Mouse (Mus musculus) olfactory bulb, adult 2 months (tissue): Measurements from ENCODE around the gene Dhx16. TPM values are rescaled to one million over a fixed set of nuclear protein-coding genes. Genes with fewer than 3 reads are reported as not detected.

Experiments used
- H3K27ac ChIP-seq: fragments of 200-500 bp; 2 replicates; pipeline ENCODE4 v1.5.1; 2012; ENCODE audit warnings: low read depth, low read length; ENCODE audit not compliant: insufficient read depth
- H3K4me1 ChIP-seq: fragments of 200-500 bp; 2 replicates; pipeline ENCODE4 v1.6.1; 2012; ENCODE audit warnings: low read length; ENCODE audit not compliant: control insufficient read depth, insufficient read depth
- H3K4me3 ChIP-seq: fragments of 200-500 bp; 2 replicates; pipeline ENCODE4 v1.5.1; 2012; ENCODE audit warnings: mild to moderate bottlenecking, low read depth, low read length, moderate library complexity; ENCODE audit not compliant: insufficient read depth
- CTCF ChIP-seq: fragments of 200-500 bp; IDR thresholded peaks from 2 replicates; pipeline ENCODE4 v1.5.1; 2012; ENCODE audit warnings: low read depth, mild to moderate bottlenecking, low read length, moderate library complexity; ENCODE audit not compliant: insufficient read depth
- POLR2A ChIP-seq: fragments of 200-500 bp; IDR thresholded peaks from 2 replicates; pipeline ENCODE4 v1.6.1; 2012; ENCODE audit warnings: mild to moderate bottlenecking, low read depth, low read length, moderate library complexity; ENCODE audit not compliant: insufficient read depth
- WGBS: fragments of 180-500 bp; shearing (Covaris S2); methylation state at CpG from one replicate; pipeline ENCODE4 v1.1.7; 2018; 5-methylcytosine and 5-hydroxymethylcytosine counted together
- polyA plus RNA-seq: library from polyadenylated mRNA; stranded (reverse); fragments of >200 nt; gene quantifications from 2 replicates; pipeline ENCODE4 v1.2.4, GENCODE M21; 2012; ENCODE audit warnings: low replicate concordance; ENCODE audit not compliant: missing spikeins, insufficient read depth, insufficient read length

Dhx16 gene
- not detected in 2 replicates for polyA plus RNA-seq

DNA sequence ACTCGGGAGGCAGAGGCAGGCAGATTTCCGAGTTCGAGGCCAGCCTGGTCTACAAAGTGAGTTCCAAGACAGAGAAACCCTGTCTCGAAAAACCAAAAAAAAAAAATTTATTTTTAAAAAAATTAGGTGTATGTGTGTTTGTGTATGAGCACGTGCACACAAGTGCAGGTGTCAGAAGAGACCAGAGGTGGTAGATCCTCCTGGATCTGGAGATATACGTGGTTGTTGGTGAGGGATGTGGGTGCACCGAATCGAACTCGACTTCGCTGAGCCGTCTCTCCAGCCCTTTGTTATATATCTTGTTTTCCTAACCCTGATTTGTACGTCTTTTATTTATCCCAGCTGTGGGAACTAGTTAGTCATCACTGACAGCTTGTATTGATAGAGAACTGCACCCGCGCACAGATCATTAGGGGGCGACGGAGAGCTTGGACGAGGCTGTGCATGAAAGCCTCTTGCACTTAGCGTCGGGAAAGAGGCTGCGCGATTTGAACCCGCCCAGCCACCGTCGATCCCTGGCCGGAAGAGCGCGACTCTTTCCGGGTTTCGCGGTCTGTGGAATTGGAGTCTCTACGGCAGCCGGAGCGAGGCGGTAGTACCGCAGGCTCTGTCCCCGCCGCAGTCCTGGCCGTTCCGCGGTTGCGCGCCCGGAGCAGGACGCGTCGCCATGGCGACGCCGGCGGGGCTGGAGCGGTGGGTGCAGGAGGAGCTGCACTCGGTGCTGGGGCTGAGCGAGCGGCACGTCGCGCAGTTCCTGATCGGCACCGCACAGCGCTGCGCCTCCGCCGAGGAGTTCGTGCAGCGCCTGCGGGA is at the start of gene Dhx16:
Gene Dhx16, plus strand, starts transcription at position 575 of the 813 bp plus-strand sequence.
- H3K4me1 ChIP-seq, result peaks cover 14% of the 10 kb centered on the region
- H3K4me3 ChIP-seq, result peak within 1 kb of the TSS; percentile 94
- TF ChIP-seq CTCF, result peak; percentile 49
- TF ChIP-seq POLR2A, result peak; percentile 80; the same call in 1 of the 2 replicates
- 5% methylated on average over 66 of the region's 66 CpGs for WGBS
- peak within 1 kb of the TSS; percentile 60; the same call in 1 of the 2 replicates for H3K27ac ChIP-seq

DNA sequence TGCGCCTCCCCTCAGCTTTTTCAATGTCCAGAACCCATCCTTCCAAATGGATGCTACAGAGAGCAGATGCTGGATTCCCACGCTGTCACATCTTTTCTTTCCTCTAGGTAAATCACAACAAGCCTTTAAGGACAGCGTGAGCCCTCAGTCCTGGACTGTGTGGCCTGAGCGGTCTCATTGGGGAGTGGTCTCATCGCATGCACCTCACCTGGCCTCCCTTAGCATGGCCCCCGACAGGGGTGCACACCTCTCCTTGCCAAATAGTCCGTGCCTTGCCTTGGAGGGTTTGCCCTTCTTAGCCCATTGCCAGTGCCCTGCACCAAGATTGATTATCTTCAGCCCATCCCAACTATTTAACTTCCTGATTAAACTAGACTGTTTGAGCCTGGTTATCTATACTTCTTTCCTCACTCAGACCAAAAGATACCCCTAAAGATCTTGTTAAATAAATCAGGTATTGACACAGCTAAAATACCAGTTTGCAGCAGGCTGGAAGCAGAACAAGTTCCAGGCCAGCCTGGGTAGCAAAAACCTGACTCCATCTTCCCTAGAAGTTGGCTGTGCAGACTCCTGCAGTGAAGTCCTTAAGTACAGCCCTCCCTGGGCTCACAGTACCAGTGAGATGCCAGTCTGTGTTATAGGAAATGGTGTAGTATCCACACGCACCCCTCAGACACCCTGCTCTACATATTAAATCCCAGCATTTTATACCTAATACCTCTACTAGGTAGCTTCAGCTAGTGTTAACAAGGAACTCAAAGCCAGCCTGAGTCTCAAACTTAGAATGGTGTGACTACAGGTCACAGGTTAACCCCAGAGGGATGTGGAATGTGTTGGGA is 47.0 kb upstream of the Dhx16 start:
- TF ChIP-seq POLR2A, result no peak
- no peak for TF ChIP-seq CTCF
- no peak overlapping the region for H3K4me3 ChIP-seq
- WGBS, result 71% methylated on average over 8 of the region's 8 CpGs
- H3K27ac ChIP-seq, result no peak overlapping the region
- H3K4me1 ChIP-seq, result peaks cover 18% of the 10 kb centered on the region

- no peak overlapping the region for H3K4me3 ChIP-seq
- TF ChIP-seq CTCF, result no peak
- TF ChIP-seq POLR2A, result no peak
- H3K4me1 ChIP-seq, result peaks cover 18% of the 10 kb centered on the region
- 28% methylated on average over 5 of the region's 5 CpGs for WGBS
- H3K27ac ChIP-seq, result no peak overlapping the region
These were observed 46.3 kb upstream of the Dhx16 start for GRCm38 (mm10) chr17:35833239-35833751.

DNA sequence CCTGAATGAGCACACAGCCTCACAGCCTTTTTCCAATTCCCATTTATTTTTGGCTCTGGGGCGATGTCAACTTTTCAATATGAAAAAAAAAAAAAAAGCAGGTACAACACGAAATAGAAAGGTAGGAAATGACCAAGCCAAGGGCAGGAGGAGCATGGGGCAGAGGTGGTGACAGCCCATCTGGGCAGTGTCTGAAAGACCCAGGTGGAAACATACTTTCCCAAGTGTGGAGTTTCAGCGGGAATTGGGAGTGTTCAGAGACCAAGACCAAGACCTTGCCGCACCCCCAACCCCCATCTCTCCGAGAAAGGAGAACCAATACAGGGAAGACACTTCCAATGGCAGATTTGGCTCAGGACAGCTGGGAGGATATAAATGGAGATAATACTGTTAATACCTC is 45.7 kb upstream of the Dhx16 start:
- no peak overlapping the region for H3K27ac ChIP-seq
- WGBS, result 55% methylated on average over 5 of the region's 5 CpGs
- TF ChIP-seq POLR2A, result no peak
- no peak for TF ChIP-seq CTCF
- H3K4me3 ChIP-seq, result no peak overlapping the region
- H3K4me1 ChIP-seq, result peaks cover 20% of the 10 kb centered on the region

DNA sequence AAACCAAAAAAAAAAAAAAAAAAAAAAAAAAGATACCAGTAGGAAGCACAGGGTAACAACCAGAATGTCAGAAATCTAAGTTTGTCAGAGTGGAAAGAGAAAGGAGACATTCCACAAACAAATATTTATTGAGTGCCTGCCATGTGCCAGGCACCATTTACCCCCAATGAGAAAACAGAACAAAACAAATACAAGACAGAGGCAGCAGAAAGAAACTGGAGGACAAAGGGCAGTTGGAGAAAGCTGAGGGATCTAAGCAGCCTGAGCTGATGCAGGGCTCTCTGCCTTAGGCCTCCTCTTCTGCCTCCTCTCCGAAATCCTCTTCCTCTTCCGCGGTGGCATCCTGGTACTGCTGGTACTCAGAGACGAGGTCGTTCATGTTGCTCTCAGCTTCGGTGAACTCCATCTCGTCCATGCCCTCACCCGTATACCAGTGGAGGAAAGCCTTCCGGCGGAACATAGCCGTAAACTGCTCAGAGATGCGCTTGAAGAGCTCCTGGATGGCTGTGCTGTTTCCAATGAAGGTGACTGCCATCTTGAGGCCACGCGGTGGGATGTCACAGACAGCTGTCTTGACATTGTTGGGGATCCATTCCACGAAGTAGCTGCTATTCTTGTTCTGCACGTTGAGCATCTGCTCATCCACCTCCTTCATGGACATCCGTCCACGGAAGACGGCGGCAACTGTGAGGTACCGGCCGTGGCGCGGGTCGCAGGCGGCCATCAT is 44.8 kb upstream of the Dhx16 start:
- peaks cover 19% of the 10 kb centered on the region for H3K4me1 ChIP-seq
- H3K27ac ChIP-seq, result no peak overlapping the region
- no peak overlapping the region for H3K4me3 ChIP-seq
- WGBS, result 59% methylated on average over 26 of the region's 26 CpGs
- TF ChIP-seq CTCF (no peak), POLR2A (no peak)

GRCm38 (mm10) chr17:35835424-35836140 is 44.0 kb upstream of the Dhx16 start:
- H3K4me3 ChIP-seq, result no peak overlapping the region
- peaks cover 17% of the 10 kb centered on the region for H3K4me1 ChIP-seq
- 59% methylated on average over 26 of the region's 26 CpGs for WGBS
- TF ChIP-seq CTCF, result no peak
- TF ChIP-seq POLR2A, result no peak
- H3K27ac ChIP-seq, result no peak overlapping the region

GRCm38 (mm10) chr17:35836178-35836965 is 43.2 kb upstream of the Dhx16 start:
- Histone ChIP-seq H3K4me1 (peaks cover 17% of the 10 kb centered on the region), H3K4me3 (peak overlapping the region; percentile 82), H3K27ac (peak overlapping the region; percentile 32)
- TF ChIP-seq POLR2A, result no peak
- no peak for TF ChIP-seq CTCF
- WGBS, result 6% methylated on average over 24 of the region's 24 CpGs

GRCm38 (mm10) chr17:35836991-35837422 is 42.6 kb upstream of the Dhx16 start:
- peak overlapping the region; percentile 81 for H3K27ac ChIP-seq
- TF ChIP-seq POLR2A, result no peak
- no peak for TF ChIP-seq CTCF
- WGBS, result 0% methylated on average over 25 of the region's 25 CpGs
- peaks cover 18% of the 10 kb centered on the region for H3K4me1 ChIP-seq
- H3K4me3 ChIP-seq, result peak overlapping the region; percentile 82
